Mouse (Mus musculus) lung, postnatal 0 days (tissue): ENCODE data around the gene Mrps35. TPM values are rescaled to one million over a fixed set of nuclear protein-coding genes. Genes with fewer than 3 reads are reported as not detected.

ENCODE experiments used
- ATAC-seq: fragments of 200-750 bp; cut with Nextera tagmentation; 2 replicates; pipeline ENCODE4 v1.8.0; 2017; ENCODE audit warnings: moderate library complexity
- DNase-seq: peaks from one replicate; pipeline ENCODE4 v3.0.0-alpha.2; 2016; ENCODE audit warnings: low spot score
- H3K27ac ChIP-seq: fragments of 300-500 bp; sonication (generic); 2 replicates; pipeline ENCODE4 v1.5.1; 2014; ENCODE audit warnings: antibody characterized with exemption, mild to moderate bottlenecking, low read length, mixed read lengths
- H3K27me3 ChIP-seq: fragments of 300-500 bp; sonication (generic); replicated peaks from 2 replicates; pipeline ENCODE4 v1.6.1; 2014; ENCODE audit warnings: low read length, mixed read lengths; ENCODE audit not compliant: insufficient read depth
- H3K36me3 ChIP-seq: fragments of 300-500 bp; sonication (generic); 2 replicates; pipeline ENCODE4 v1.6.1; 2014; ENCODE audit warnings: low read length, mixed read lengths; ENCODE audit not compliant: insufficient read depth
- H3K4me1 ChIP-seq: fragments of 300-500 bp; sonication (generic); 2 replicates; pipeline ENCODE4 v1.6.1; 2014; ENCODE audit warnings: antibody characterized with exemption, low read depth, low read length, mixed read lengths; ENCODE audit not compliant: insufficient read depth
- H3K4me2 ChIP-seq: fragments of 300-500 bp; sonication (generic); replicated peaks from 2 replicates; pipeline ENCODE4 v1.6.1; 2014; ENCODE audit warnings: low read depth, mild to moderate bottlenecking, low read length, moderate library complexity, mixed read lengths
- H3K4me3 ChIP-seq: fragments of 300-500 bp; sonication (generic); 2 replicates; pipeline ENCODE4 v1.5.1; 2014; ENCODE audit warnings: low read depth, low read length
- H3K9ac ChIP-seq: fragments of 300-500 bp; sonication (generic); replicated peaks from 2 replicates; pipeline ENCODE4 v1.6.1; 2014; ENCODE audit warnings: low read depth, mild to moderate bottlenecking
- H3K9me3 ChIP-seq: fragments of 300-500 bp; sonication (generic); 2 replicates; pipeline ENCODE4 v1.6.1; 2016; ENCODE audit warnings: low read length, mixed read lengths
- CTCF ChIP-seq: IDR thresholded peaks from 2 replicates; pipeline ENCODE4 v1.5.1; 2016; ENCODE audit warnings: antibody characterized with exemption, mild to moderate bottlenecking
- EP300 ChIP-seq: IDR thresholded peaks from 2 replicates; pipeline ENCODE4 v1.6.1; 2016; ENCODE audit warnings: antibody characterized with exemption, mild to moderate bottlenecking, control low read depth
- WGBS: fragments of 180-500 bp; shearing (Covaris S2); extraction: QIAGEN DNeasy Blood & Tissue Kit; methylation state at CpG from one replicate; pipeline ENCODE4 v1.1.7; 2014; 5-methylcytosine and 5-hydroxymethylcytosine counted together
- polyA plus RNA-seq: library from polyadenylated mRNA; unstranded; fragments of >200 nt; fragmentation: Nextera tagmentation; extraction: Ambion mirVana; gene quantifications from 2 replicates; pipeline ENCODE4 v1.2.1, GENCODE M21; 2015

The Mrps35 gene
- polyA plus RNA-seq, 1 experiment from 2014 or later = 64.7 TPM

DNA sequence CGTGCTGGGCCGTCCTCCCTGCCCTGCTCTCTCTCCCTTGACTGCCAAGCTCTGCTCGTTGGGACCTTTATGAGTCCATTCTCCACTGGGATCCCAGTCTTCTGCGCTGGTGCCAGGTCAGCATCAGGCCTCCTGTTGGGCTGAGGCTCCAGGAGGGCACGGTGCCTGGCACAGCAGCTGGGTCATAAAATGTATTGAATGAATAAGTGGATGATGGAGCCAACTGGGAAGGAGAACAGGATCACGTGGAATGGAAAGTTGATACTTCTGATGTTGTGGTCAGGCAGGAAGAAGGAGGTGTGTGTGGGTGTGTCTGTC is 22.3 kb downstream of the Mrps35 start:
- no peak overlapping the region for H3K9ac ChIP-seq
- TF ChIP-seq CTCF (no peak), EP300 (no peak)
- ATAC-seq (no peak), DNase-seq (no peak)
- WGBS = 82% methylated on average over 6 of the region's 6 CpGs
- H3K9me3 ChIP-seq = no peaks in the 10 kb centered on the region
- H3K27ac ChIP-seq = no peak overlapping the region
- no peak overlapping the region for H3K4me2 ChIP-seq
- H3K36me3 ChIP-seq = peaks cover 16% of the 10 kb centered on the region; the same call in 1 of the 2 replicates
- no peaks in the 10 kb centered on the region for H3K27me3 ChIP-seq
- no peak overlapping the region for H3K4me3 ChIP-seq
- no peaks in the 10 kb centered on the region for H3K4me1 ChIP-seq

DNA sequence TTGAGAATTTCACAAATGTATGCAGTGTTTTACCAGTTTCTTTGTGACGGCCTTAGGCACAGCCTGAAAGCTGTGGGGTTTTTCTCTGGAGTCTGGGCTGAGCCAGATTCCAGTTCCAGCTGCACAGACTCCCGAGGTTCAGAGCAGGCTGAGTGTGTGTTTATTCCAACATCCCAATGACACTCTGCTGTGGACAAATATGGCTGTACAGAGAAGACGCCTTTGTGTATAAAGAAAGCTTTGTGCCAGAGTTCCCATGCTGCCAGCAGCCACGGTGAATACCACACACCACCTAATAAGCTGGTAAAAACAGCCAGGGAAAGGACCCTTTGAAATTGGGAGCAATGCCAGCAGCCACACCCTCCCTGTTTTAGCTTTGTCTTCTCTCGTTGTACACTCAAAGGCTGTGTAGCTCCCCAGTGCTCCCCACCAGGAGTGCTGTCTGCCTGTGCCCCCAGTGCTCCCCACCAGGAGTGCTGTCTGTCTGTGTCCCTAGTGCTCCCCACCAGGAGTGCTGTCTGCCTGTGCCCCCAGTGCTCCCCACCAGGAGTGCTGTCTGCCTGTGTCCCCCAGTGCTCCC is 33.3 kb downstream of the Mrps35 start:
- Histone ChIP-seq H3K4me3 (no peak overlapping the region), H3K9me3 (no peaks in the 10 kb centered on the region), H3K4me1 (no peaks in the 10 kb centered on the region), H3K27ac (no peak overlapping the region), H3K27me3 (no peaks in the 10 kb centered on the region), H3K4me2 (no peak overlapping the region), H3K36me3 (peaks cover 9% of the 10 kb centered on the region; the same call in 1 of the 2 replicates), H3K9ac (no peak overlapping the region)
- TF ChIP-seq EP300 (no peak), CTCF (peak; percentile 24; the same call in 1 of the 2 replicates)
- DNase-seq = peak; percentile 45
- peak; percentile 68 for ATAC-seq
- WGBS = 29% methylated on average over 5 of the region's 5 CpGs

DNA sequence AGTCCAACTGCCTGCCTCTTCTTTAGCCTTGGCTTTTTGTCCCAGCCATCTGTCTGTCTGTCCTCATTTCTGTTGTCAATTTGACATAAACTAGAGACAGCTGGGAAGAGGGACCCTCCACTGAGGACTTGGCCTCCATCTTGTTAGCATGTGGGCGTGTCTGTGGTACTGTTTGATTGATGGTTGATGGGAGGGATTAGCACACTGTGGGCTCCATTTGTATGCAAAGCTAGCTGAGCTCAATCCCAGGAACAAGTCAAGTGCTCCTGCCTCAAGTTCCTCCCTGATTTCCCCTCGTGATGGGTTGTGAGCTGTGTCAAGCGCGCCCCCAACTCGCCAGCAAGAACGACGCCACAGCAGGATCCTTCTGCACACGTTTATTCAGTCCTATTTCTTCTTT is 34.3 kb downstream of the Mrps35 start:
- Histone ChIP-seq H3K4me3 (no peak overlapping the region), H3K27ac (no peak overlapping the region), H3K27me3 (no peaks in the 10 kb centered on the region), H3K9ac (no peak overlapping the region), H3K4me2 (no peak overlapping the region), H3K36me3 (no peaks in the 10 kb centered on the region), H3K9me3 (no peaks in the 10 kb centered on the region), H3K4me1 (no peaks in the 10 kb centered on the region)
- DNase-seq = no peak
- TF ChIP-seq CTCF = no peak
- no peak for TF ChIP-seq EP300
- 75% methylated on average over 8 of the region's 8 CpGs for WGBS
- no peak for ATAC-seq

DNA sequence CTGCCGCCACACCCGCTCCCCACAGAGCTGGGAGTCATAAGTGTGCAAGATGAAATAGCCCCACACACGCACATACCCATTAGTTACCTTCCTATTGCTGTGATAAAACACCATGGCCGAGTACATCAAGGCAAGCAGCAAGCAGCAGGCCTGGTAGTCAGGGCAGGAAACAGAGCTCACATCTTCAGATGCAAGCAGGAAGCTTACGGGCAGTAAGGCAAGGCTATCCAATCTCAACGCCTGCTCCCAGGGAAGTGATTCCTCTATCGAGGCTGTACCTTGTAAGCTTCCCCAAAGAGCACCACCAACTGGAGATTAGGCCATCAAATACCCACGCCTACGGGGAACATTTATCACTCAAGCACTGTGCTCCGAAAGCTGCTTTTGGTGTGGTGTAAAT is 37.4 kb downstream of the Mrps35 start:
- 90% methylated on average over 10 of the region's 10 CpGs for WGBS
- Histone ChIP-seq H3K4me1 (no peaks in the 10 kb centered on the region), H3K27me3 (no peaks in the 10 kb centered on the region), H3K9ac (no peak overlapping the region), H3K4me2 (no peak overlapping the region), H3K27ac (no peak overlapping the region), H3K9me3 (no peaks in the 10 kb centered on the region), H3K4me3 (no peak overlapping the region), H3K36me3 (no peaks in the 10 kb centered on the region)
- ATAC-seq (no peak), DNase-seq (no peak)
- no peak for TF ChIP-seq EP300
- no peak for TF ChIP-seq CTCF

DNA sequence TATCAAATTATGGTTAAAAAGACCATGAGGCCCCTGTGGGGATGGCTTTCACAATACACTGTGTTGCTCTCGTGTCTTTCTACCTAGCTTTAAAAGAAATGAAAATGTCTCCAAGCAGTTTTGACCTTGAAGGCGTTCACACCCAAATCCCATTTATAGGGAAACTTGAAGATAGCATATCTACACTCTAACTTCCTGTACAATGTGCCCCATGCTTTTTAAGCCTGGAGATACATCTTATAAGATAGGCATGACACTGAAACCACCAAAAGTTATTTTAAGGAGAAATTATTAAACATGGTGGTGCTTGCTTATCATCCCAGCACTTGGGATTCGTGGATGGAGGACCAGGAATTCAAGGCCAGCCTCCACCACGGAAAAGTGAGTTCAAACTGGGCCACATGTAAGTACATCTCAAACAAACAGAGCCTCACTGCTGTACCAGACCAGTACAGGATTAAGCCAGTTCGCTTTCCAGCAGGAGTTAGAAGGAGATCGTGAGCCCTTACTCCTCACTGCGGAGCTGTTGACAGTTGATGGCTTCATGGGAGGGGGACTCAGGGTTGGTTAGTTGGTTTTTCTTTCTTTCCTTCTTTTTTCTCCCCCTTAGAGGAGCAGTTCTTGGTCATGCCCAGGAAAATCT is 43.0 kb downstream of the Mrps35 start:
- Histone ChIP-seq H3K27me3 (0 out of 2 replicates have a peak, but pooled peaks cover 2% of the 10 kb centered on the region), H3K36me3 (no peaks in the 10 kb centered on the region), H3K27ac (no peak overlapping the region), H3K4me3 (no peak overlapping the region), H3K4me2 (no peak overlapping the region), H3K9ac (no peak overlapping the region), H3K9me3 (no peaks in the 10 kb centered on the region), H3K4me1 (no peaks in the 10 kb centered on the region)
- no peak for ATAC-seq
- WGBS = 56% methylated on average over 7 of the region's 7 CpGs
- no peak for DNase-seq
- TF ChIP-seq EP300 = no peak
- no peak for TF ChIP-seq CTCF

DNA sequence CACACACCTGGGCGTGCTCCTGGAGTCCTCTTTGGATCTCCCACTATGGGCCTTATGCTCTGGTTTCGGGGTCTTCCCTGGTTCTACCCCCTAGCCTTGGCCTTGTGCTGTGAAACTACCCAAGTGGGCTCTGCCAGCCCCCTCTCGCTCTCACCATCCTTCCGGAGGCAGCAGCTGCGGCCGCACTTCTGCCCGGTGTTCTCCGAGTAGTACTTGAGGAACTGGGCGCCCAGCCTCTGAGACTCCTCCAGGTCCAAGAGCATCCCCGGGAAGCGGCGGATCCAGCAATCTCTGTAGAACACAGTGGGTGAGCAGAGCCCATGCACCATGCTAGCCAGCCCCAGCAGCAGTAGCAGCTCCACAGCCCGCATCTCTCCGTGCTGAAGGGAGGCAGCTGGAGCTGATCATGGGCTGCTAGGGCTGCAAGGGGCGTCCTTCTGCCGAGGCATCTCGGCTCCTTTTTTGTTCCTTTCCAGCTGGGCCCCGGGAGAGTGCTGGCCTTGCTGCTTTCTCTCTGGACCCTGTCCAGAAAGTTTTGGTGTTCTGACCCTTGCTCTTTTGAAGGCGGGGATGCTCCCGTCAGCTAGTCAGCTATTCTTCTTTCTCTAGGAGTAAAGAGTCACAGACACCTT is 44.1 kb downstream of the Mrps35 start, which contains the start of gene Mansc4:
Gene Mansc4, minus strand, starts transcription at position 439 of the 632 bp plus-strand sequence.
- WGBS = 6% methylated on average over 18 of the region's 20 CpGs
- H3K4me2 ChIP-seq = peak within 1 kb of the TSS; percentile 37
- no peak within 1 kb of the TSS for H3K27ac ChIP-seq
- no peaks in the 10 kb centered on the region for H3K36me3 ChIP-seq
- TF ChIP-seq CTCF = no peak
- no peak for TF ChIP-seq EP300
- no peak within 1 kb of the TSS for H3K9ac ChIP-seq
- peak within 1 kb of the TSS; percentile 5; the same call in 1 of the 2 replicates for H3K4me3 ChIP-seq
- ATAC-seq (peak; percentile 39), DNase-seq (peak; percentile 73)
- 0 out of 2 replicates have a peak, but pooled peaks cover 2% of the 10 kb centered on the region for H3K27me3 ChIP-seq
- no peaks in the 10 kb centered on the region; the same call in 1 of the 2 replicates for H3K4me1 ChIP-seq
- H3K9me3 ChIP-seq = no peaks in the 10 kb centered on the region
